Mouse (Mus musculus) c-Kit-positive CD71-negative TER-119-negative erythroid progenitor cells, embryonic 14.5 days (primary cell): ENCODE data around the gene Adgrf1.
"Not testable (repeated sequence)": the region's sequence is repeated elsewhere in the genome, so short reads cannot be mapped to it uniquely, and the experiment has no call there.

ENCODE experiments used
- DNase-seq: peaks from one replicate; pipeline ENCODE4 v3.0.0-alpha.2; 2013; ENCODE audit warnings: low read depth

Gene Adgrf1

GRCm38 (mm10) chr17:43267046-43267749 lies 2.9 kb upstream of the Adgrf1 start:
- DNase-seq = no peak

GRCm38 (mm10) chr17:43276220-43276619 lies 6.1 kb downstream of the Adgrf1 start:
- DNase-seq = no peak

GRCm38 (mm10) chr17:43277223-43277622 lies 7.1 kb downstream of the Adgrf1 start:
- DNase-seq = no peak

- DNase-seq = no peak
Observed at GRCm38 (mm10) chr17:43279671-43280070, 9.5 kb downstream of the Adgrf1 start.

- no peak for DNase-seq
Observed at GRCm38 (mm10) chr17:43282353-43282752, 12.2 kb downstream of the Adgrf1 start.

GRCm38 (mm10) chr17:43282828-43283227 lies 12.7 kb downstream of the Adgrf1 start:
- no peak for DNase-seq

GRCm38 (mm10) chr17:43299515-43299914 lies 29.4 kb downstream of the Adgrf1 start:
- no peak for DNase-seq

GRCm38 (mm10) chr17:43325986-43326671 lies 56.0 kb downstream of the Adgrf1 start:
- no peak for DNase-seq

GRCm38 (mm10) chr17:43326726-43327700 lies 56.9 kb downstream of the Adgrf1 start:
- peak; percentile 74 for DNase-seq

GRCm38 (mm10) chr17:43327810-43328209 lies 57.7 kb downstream of the Adgrf1 start:
- DNase-seq = no peak

- no peak for DNase-seq
Observed at GRCm38 (mm10) chr17:43329216-43329615, 59.1 kb downstream of the Adgrf1 start.

GRCm38 (mm10) chr17:43329761-43330183 lies 59.6 kb downstream of the Adgrf1 start:
- no peak for DNase-seq

- no peak for DNase-seq
Observed at GRCm38 (mm10) chr17:43332686-43333085, 62.6 kb downstream of the Adgrf1 start.

- DNase-seq = no peak
Observed at GRCm38 (mm10) chr17:43334074-43334473, 63.9 kb downstream of the Adgrf1 start.

GRCm38 (mm10) chr17:43337643-43338042 lies 67.5 kb downstream of the Adgrf1 start:
- no peak for DNase-seq

GRCm38 (mm10) chr17:43338279-43338678 lies 68.2 kb downstream of the Adgrf1 start:
- no peak for DNase-seq

GRCm38 (mm10) chr17:43346499-43346898 lies 76.4 kb downstream of the Adgrf1 start:
- DNase-seq = not testable (repeated sequence)

GRCm38 (mm10) chr17:43357902-43358539 lies 87.9 kb downstream of the Adgrf1 start:
- no peak for DNase-seq

GRCm38 (mm10) chr17:43359826-43360619 lies 89.9 kb downstream of the Adgrf1 start, which contains the start of gene Adgrf5:
Adgrf5 (plus strand) TSS chr17:43360451.
- DNase-seq = no peak

- DNase-seq = no peak
Observed at GRCm38 (mm10) chr17:43361021-43361420, 90.9 kb downstream of the Adgrf1 start.

GRCm38 (mm10) chr17:43362362-43362761 lies 92.2 kb downstream of the Adgrf1 start:
- DNase-seq = no peak
